Mouse (Mus musculus) thymus, adult 2 months (tissue): Measurements from ENCODE around the gene Fis1.

ENCODE experiments used
- CTCF ChIP-seq: fragments of 200-500 bp; IDR thresholded peaks from 2 replicates; pipeline ENCODE4 v1.5.1; 2012; ENCODE audit warnings: mild to moderate bottlenecking, control low read depth, low read length, moderate library complexity, borderline replicate concordance; ENCODE audit not compliant: control insufficient read depth, poor library complexity, insufficient read depth; ENCODE audit errors: extremely low read depth
- POLR2A ChIP-seq: fragments of 200-500 bp; IDR thresholded peaks from 2 replicates; pipeline ENCODE4 v1.6.1; 2012; ENCODE audit warnings: mild to moderate bottlenecking, low read length, control low read depth, moderate library complexity; ENCODE audit not compliant: control insufficient read depth, poor library complexity, insufficient read depth; ENCODE audit errors: extremely low read depth

GRCm38 (mm10) chr5:136932956-136933355 is 20.1 kb upstream of the Fis1 start:
- no peak for TF ChIP-seq CTCF
- no peak for TF ChIP-seq POLR2A
